ENCODE assay signal across 18 mouse cellular contexts in the genomic region with DNA sequence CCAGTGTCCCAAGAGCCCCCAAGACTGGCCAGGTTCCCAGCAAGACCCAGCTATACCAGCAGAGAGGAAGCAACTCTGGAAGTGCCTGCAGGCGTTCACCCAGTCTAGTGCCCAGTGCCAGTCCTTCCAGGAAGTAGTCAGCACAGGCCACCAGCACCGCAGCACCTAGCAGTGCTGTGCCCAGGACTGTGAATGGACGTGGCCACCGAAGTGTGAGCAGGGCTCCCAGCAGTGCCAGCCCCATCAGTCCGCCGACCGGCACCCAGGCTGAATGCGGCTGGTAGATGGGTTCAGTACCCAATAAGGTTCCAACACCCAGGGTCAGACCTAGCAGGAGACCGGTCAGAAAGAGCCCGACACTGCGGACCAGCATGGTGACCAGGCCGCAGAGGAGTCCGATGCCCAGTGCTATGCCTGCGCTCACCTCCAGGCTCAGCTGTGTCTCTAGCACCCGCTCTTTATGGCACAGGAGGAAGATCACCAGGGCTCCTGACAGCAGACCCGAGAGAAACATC. TPM values are rescaled to one million over a fixed set of nuclear protein-coding genes. Genes with fewer than 3 reads are reported as not detected.
DNase-seq lines count a peak whose midpoint lies in the region; ATAC-seq and TF ChIP-seq lines count a peak whose summit lies in the region.
"Had no signal": no experiment of that assay in that cellular context is flagged by ENCODE, and none has a peak within 500 bp of the region (broad histone marks: within the 10 kb centered on the region; RNA-seq: fewer than 3 reads in every experiment).

No protein-coding gene starts in this region.

- no peaks in the 10 kb centered on the region for H3K27me3 ChIP-seq in forebrain, postnatal 0 days (ENCODE audit: insufficient read depth, low read length)
- H3K27me3 ChIP-seq in forebrain, embryonic 12.5 days, result no peaks in the 10 kb centered on the region
- H3K27me3 ChIP-seq in intestine, embryonic 14.5 days (replicated peaks; ENCODE audit: control insufficient read depth, insufficient read depth, low read length), result no peaks in the 10 kb centered on the region
- no peaks in the 10 kb centered on the region for H3K27me3 ChIP-seq in intestine, embryonic 16.5 days (replicated peaks; ENCODE audit: control insufficient read depth, insufficient read depth, low read length)
- H3K27me3 ChIP-seq: midbrain, embryonic 15.5 days had no signal

- DNase-seq in forebrain, postnatal 0 days, result no peak
- peak; percentile 33 for DNase-seq in intestine, embryonic 14.5 days (ENCODE audit: low spot score)
- peak; percentile 14 for DNase-seq in thymus, postnatal 4 days
- no peak for DNase-seq in thymus, postnatal 14 days
- DNase-seq in spleen, adult 18-20 months, result no peak
- no peak for DNase-seq in cerebellum, adult 9-10 months
- DNase-seq: B cell, adult 2 months; cerebellum, adult 11-12 months; embryo, embryonic 11 days; gastrocnemius, postnatal 36 days; kidney, postnatal 4 days; layer of hippocampus, postnatal 36 days; right cerebral cortex, postnatal 14 days had no signal

- H3K27ac ChIP-seq in forebrain, postnatal 0 days (ENCODE audit: low read depth, low read length), result no peak overlapping the region
- no peak overlapping the region for H3K27ac ChIP-seq in forebrain, embryonic 12.5 days
- H3K27ac ChIP-seq in intestine, embryonic 14.5 days (ENCODE audit: low read depth), result no peak overlapping the region
- H3K27ac ChIP-seq in intestine, embryonic 16.5 days (ENCODE audit: low read length), result no peak overlapping the region
- H3K27ac ChIP-seq: midbrain, embryonic 15.5 days had no signal

- 89% methylated on average over 16 of the region's 16 CpGs for WGBS in forebrain, postnatal 0 days
- WGBS in forebrain, embryonic 12.5 days, result 89% methylated on average over 16 of the region's 16 CpGs
- WGBS in intestine, embryonic 14.5 days, result 89% methylated on average over 16 of the region's 16 CpGs
- 88% methylated on average over 16 of the region's 16 CpGs for WGBS in intestine, embryonic 16.5 days

- no peak overlapping the region for H3K4me3 ChIP-seq in forebrain, postnatal 0 days (ENCODE audit: low read depth, low read length)
- no peak overlapping the region for H3K4me3 ChIP-seq in forebrain, embryonic 12.5 days (replicated peaks)
- H3K4me3 ChIP-seq in intestine, embryonic 14.5 days (ENCODE audit: low read depth, low read length), result no peak overlapping the region
- H3K4me3 ChIP-seq in intestine, embryonic 16.5 days (ENCODE audit: low read length), result no peak overlapping the region

- peak; percentile 9; the same call in 1 of the 2 replicates for TF ChIP-seq CTCF in forebrain, postnatal 0 days (IDR thresholded peaks at IDR 0.05; ENCODE audit: low read depth)

- peaks cover 7% of the 10 kb centered on the region; the same call in 1 of the 2 replicates for H3K36me3 ChIP-seq in forebrain, postnatal 0 days (ENCODE audit: insufficient read depth)
- H3K36me3 ChIP-seq in forebrain, embryonic 12.5 days (replicated peaks), result peaks cover 28% of the 10 kb centered on the region
- H3K36me3 ChIP-seq in intestine, embryonic 14.5 days (ENCODE audit: control insufficient read depth, insufficient read depth, low read length), result peaks cover 31% of the 10 kb centered on the region
- H3K36me3 ChIP-seq in intestine, embryonic 16.5 days (ENCODE audit: control insufficient read depth, insufficient read depth, low read length), result peaks cover 7% of the 10 kb centered on the region; the same call in 1 of the 2 replicates
- H3K36me3 ChIP-seq: midbrain, embryonic 15.5 days had no signal

- peaks cover 8% of the 10 kb centered on the region for H3K4me1 ChIP-seq in forebrain, postnatal 0 days (ENCODE audit: insufficient read depth)
- H3K4me1 ChIP-seq in forebrain, embryonic 12.5 days, result peaks cover 29% of the 10 kb centered on the region
- peaks cover 20% of the 10 kb centered on the region for H3K4me1 ChIP-seq in intestine, embryonic 14.5 days (replicated peaks; ENCODE audit: control insufficient read depth, insufficient read depth, low read length)
- peaks cover 16% of the 10 kb centered on the region for H3K4me1 ChIP-seq in intestine, embryonic 16.5 days (ENCODE audit: control insufficient read depth, insufficient read depth, low read length)

- H3K9me3 ChIP-seq in forebrain, postnatal 0 days (ENCODE audit: low read length), result no peaks in the 10 kb centered on the region
- no peaks in the 10 kb centered on the region for H3K9me3 ChIP-seq in forebrain, embryonic 12.5 days
- H3K9me3 ChIP-seq in intestine, embryonic 14.5 days (ENCODE audit: control insufficient read depth, low read length), result no peaks in the 10 kb centered on the region
- H3K9me3 ChIP-seq in intestine, embryonic 16.5 days (ENCODE audit: control insufficient read depth, low read length), result no peaks in the 10 kb centered on the region
- H3K9me3 ChIP-seq: midbrain, embryonic 15.5 days had no signal

- no peak overlapping the region for H3K9ac ChIP-seq in forebrain, postnatal 0 days
- H3K9ac ChIP-seq in forebrain, embryonic 12.5 days, result no peak overlapping the region
- no peak overlapping the region for H3K9ac ChIP-seq in intestine, embryonic 14.5 days (ENCODE audit: low read length)
- no peak overlapping the region for H3K9ac ChIP-seq in intestine, embryonic 16.5 days (ENCODE audit: low read depth, low read length)

- no peak for ATAC-seq in forebrain, postnatal 0 days
- no peak for ATAC-seq in forebrain, embryonic 12.5 days (ENCODE audit: low FRiP score)
- ATAC-seq in intestine, embryonic 14.5 days (replicated peaks; ENCODE audit: low FRiP score, low TSS enrichment, low read depth), result no peak
- no peak for ATAC-seq in intestine, embryonic 16.5 days
- ATAC-seq: forebrain, embryonic 16.5 days; inflammation-experienced regulatory T-cells, adult 6 months; midbrain, embryonic 15.5 days had no signal

- no peak overlapping the region for H3K4me2 ChIP-seq in forebrain, postnatal 0 days (ENCODE audit: low read depth)
- H3K4me2 ChIP-seq in forebrain, embryonic 12.5 days, result no peak overlapping the region
- H3K4me2 ChIP-seq in intestine, embryonic 14.5 days (ENCODE audit: low read length), result no peak overlapping the region
- H3K4me2 ChIP-seq in intestine, embryonic 16.5 days (ENCODE audit: low read depth, low read length), result no peak overlapping the region

RNA-seq across cellular contexts. Expression of gene Dnajc14, which starts 1.8 kb away (rescaled TPM):
- 39.6 and 45.7 TPM in 2 replicates for total RNA-seq in forebrain, postnatal 0 days (2014; rRNA removed)
- 30.5 and 38.2 TPM in 2 replicates for polyA plus RNA-seq in forebrain, postnatal 0 days (2015; fragmentation: Nextera tagmentation; extraction: Ambion mirVana)
- polyA plus RNA-seq in forebrain, embryonic 12.5 days (2016; fragmentation: Nextera tagmentation; extraction: Ambion mirVana), result 55.0 and 58.9 TPM in 2 replicates
- polyA plus RNA-seq in intestine, embryonic 14.5 days (2014; fragmentation: Nextera tagmentation; extraction: Ambion mirVana), result 35.5 and 37.7 TPM in 2 replicates
- 45.5 and 45.8 TPM in 2 replicates for polyA plus RNA-seq in intestine, embryonic 16.5 days (2015; fragmentation: Nextera tagmentation; extraction: Ambion mirVana)

RNA-seq across cellular contexts. Expression of gene Tmem198b, which starts 2.1 kb away (rescaled TPM):
- 9.5 and 12.9 TPM in 2 replicates for total RNA-seq in forebrain, postnatal 0 days (2014; rRNA removed)
- 12.9 and 14.6 TPM in 2 replicates for polyA plus RNA-seq in forebrain, postnatal 0 days (2015; fragmentation: Nextera tagmentation; extraction: Ambion mirVana)
- polyA plus RNA-seq in forebrain, embryonic 12.5 days (2016; fragmentation: Nextera tagmentation; extraction: Ambion mirVana), result 18.4 and 21.3 TPM in 2 replicates
- polyA plus RNA-seq in intestine, embryonic 14.5 days (2014; fragmentation: Nextera tagmentation; extraction: Ambion mirVana), result 13.2 and 16.4 TPM in 2 replicates
- 11.6 and 13.4 TPM in 2 replicates for polyA plus RNA-seq in intestine, embryonic 16.5 days (2015; fragmentation: Nextera tagmentation; extraction: Ambion mirVana)

RNA-seq across cellular contexts. Expression of gene Mmp19, which starts 11.3 kb away (rescaled TPM):
- total RNA-seq in forebrain, postnatal 0 days (2014; rRNA removed), result 0.57 and 0.69 TPM in 2 replicates
- polyA plus RNA-seq in forebrain, postnatal 0 days (2015; fragmentation: Nextera tagmentation; extraction: Ambion mirVana), result 0.33 and 0.36 TPM in 2 replicates
- polyA plus RNA-seq in forebrain, embryonic 12.5 days (2016; fragmentation: Nextera tagmentation; extraction: Ambion mirVana), result 0.40 and 0.60 TPM in 2 replicates
- polyA plus RNA-seq in intestine, embryonic 14.5 days (2014; fragmentation: Nextera tagmentation; extraction: Ambion mirVana), result 0.43 and 0.72 TPM in 2 replicates
- polyA plus RNA-seq in intestine, embryonic 16.5 days (2015; fragmentation: Nextera tagmentation; extraction: Ambion mirVana), result 0.66 and 0.81 TPM in 2 replicates

RNA-seq across cellular contexts. Expression of gene Sarnp, which starts 15.1 kb away (rescaled TPM):
- total RNA-seq in forebrain, postnatal 0 days (2014; rRNA removed), result 54.6 and 59.6 TPM in 2 replicates
- polyA plus RNA-seq in forebrain, postnatal 0 days (2015; fragmentation: Nextera tagmentation; extraction: Ambion mirVana), result 146 and 167 TPM in 2 replicates
- polyA plus RNA-seq in forebrain, embryonic 12.5 days (2016; fragmentation: Nextera tagmentation; extraction: Ambion mirVana), result 251 and 256 TPM in 2 replicates
- polyA plus RNA-seq in intestine, embryonic 14.5 days (2014; fragmentation: Nextera tagmentation; extraction: Ambion mirVana), result 189 and 203 TPM in 2 replicates
- polyA plus RNA-seq in intestine, embryonic 16.5 days (2015; fragmentation: Nextera tagmentation; extraction: Ambion mirVana), result 154 and 172 TPM in 2 replicates

RNA-seq across cellular contexts. Expression of gene Ormdl2, which starts 19.4 kb away (rescaled TPM):
- total RNA-seq in forebrain, postnatal 0 days (2014; rRNA removed), result 6.3 and 8.3 TPM in 2 replicates
- 13.2 and 16.1 TPM in 2 replicates for polyA plus RNA-seq in forebrain, postnatal 0 days (2015; fragmentation: Nextera tagmentation; extraction: Ambion mirVana)
- 47.4 and 53.0 TPM in 2 replicates for polyA plus RNA-seq in forebrain, embryonic 12.5 days (2016; fragmentation: Nextera tagmentation; extraction: Ambion mirVana)
- polyA plus RNA-seq in intestine, embryonic 14.5 days (2014; fragmentation: Nextera tagmentation; extraction: Ambion mirVana), result 86.0 and 88.0 TPM in 2 replicates
- 126 and 132 TPM in 2 replicates for polyA plus RNA-seq in intestine, embryonic 16.5 days (2015; fragmentation: Nextera tagmentation; extraction: Ambion mirVana)

Comparison
In these comparisons a context has a peak if more than half of its experiments do, and no peak if none do; other contexts are left out.
1. DNase-seq: peak in intestine, embryonic 14.5 days (single experiment) and thymus, postnatal 4 days (single experiment); none in forebrain, postnatal 0 days (single experiment), thymus, postnatal 14 days (single experiment), spleen, adult 18-20 months (0 of 2) and cerebellum, adult 9-10 months (single experiment).